ENCODE assay signal across 18 mouse cellular contexts in the genomic region with DNA sequence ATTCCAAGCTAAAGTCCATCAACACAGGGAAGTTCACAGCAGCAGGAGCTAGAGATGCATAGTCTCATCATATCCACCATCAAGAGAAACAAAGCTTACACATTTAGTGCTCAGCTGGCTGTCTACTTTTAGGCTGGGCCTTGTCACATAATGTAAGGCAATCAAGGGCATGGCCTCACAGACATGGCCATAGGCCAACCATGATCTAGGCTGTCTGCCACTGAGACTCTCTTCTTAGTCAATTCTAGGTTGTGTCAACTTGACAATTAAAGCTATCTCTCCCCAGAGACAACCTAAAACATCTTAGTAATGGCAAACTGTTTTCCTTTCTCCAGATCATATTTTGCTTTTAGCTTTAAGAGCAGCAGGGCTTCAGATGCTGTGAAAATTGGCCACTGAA.
DNase-seq lines count a peak whose midpoint lies in the region; ATAC-seq and TF ChIP-seq lines count a peak whose summit lies in the region.
"Had no signal": no experiment of that assay in that cellular context is flagged by ENCODE, and none has a peak within 500 bp of the region (broad histone marks: within the 10 kb centered on the region; RNA-seq: fewer than 3 reads in every experiment).

No protein-coding gene starts in this region.

- H3K27me3 ChIP-seq in heart, adult 2 months (ENCODE audit: control insufficient read depth, insufficient read depth, low read length): no peaks in the 10 kb centered on the region
- no peaks in the 10 kb centered on the region for H3K27me3 ChIP-seq in heart, embryonic 12.5 days (replicated peaks)
- H3K27me3 ChIP-seq: embryonic facial prominence, embryonic 15.5 days; hindbrain, embryonic 12.5 days; kidney, embryonic 15.5 days; limb, embryonic 12.5 days; neural tube, embryonic 13.5 days had no signal

- ATAC-seq in heart, embryonic 12.5 days (ENCODE audit: insufficient number of reproducible peaks, low FRiP score): no peak

- no peak for TF ChIP-seq CTCF in heart, adult 2 months (IDR thresholded peaks at IDR 0.05)
- no peak for TF ChIP-seq CTCF in layer of hippocampus, adult 2 months (conservative IDR thresholded peaks at IDR 0.05)

- no peaks in the 10 kb centered on the region for H3K9me3 ChIP-seq in heart, embryonic 12.5 days (replicated peaks)
- H3K9me3 ChIP-seq: embryonic facial prominence, embryonic 15.5 days; forebrain, embryonic 10.5 days; hindbrain, embryonic 12.5 days; kidney, embryonic 15.5 days; limb, embryonic 12.5 days; neural tube, embryonic 13.5 days had no signal

- peaks cover 6% of the 10 kb centered on the region for H3K36me3 ChIP-seq in heart, adult 2 months (ENCODE audit: control insufficient read depth, insufficient read depth, low read length)
- H3K36me3 ChIP-seq in heart, embryonic 12.5 days: no peaks in the 10 kb centered on the region
- H3K36me3 ChIP-seq: embryonic facial prominence, embryonic 15.5 days; forebrain, embryonic 10.5 days; hindbrain, embryonic 12.5 days; kidney, embryonic 15.5 days; limb, embryonic 12.5 days; neural tube, embryonic 13.5 days had no signal

- peak; percentile 59 to 67 for DNase-seq in heart, adult 2 months
- DNase-seq in adipocyte (ENCODE audit: low spot score): peak; percentile 91
- peak; percentile 71 for DNase-seq in adrenal gland, postnatal 14 days
- DNase-seq in heart, adult 9 months (ENCODE audit: low spot score in 2 of 2): peak; percentile 34 to 52
- no peak for DNase-seq in layer of hippocampus, adult 2 months (ENCODE audit: low spot score in 2 of 2)
- no peak for DNase-seq in frontal cortex, postnatal 14 days (ENCODE audit: low spot score in 2 of 2)
- DNase-seq: cerebellum, adult 9-10 months; thymus, postnatal 14 days had no signal

- peak overlapping the region; percentile 12; the same call in 1 of the 2 replicates for H3K27ac ChIP-seq in heart, adult 2 months
- no peak overlapping the region for H3K27ac ChIP-seq in heart, embryonic 12.5 days (ENCODE audit: poor library complexity, severe bottlenecking)
- H3K27ac ChIP-seq in layer of hippocampus, adult 2 months: no peak overlapping the region
- H3K27ac ChIP-seq: embryonic facial prominence, embryonic 15.5 days; forebrain, embryonic 10.5 days; hindbrain, embryonic 12.5 days; left cerebral cortex, adult 2 months; limb, embryonic 12.5 days; liver, embryonic 14.5 days; neural tube, embryonic 13.5 days had no signal

- peaks cover 16% of the 10 kb centered on the region for H3K4me1 ChIP-seq in heart, adult 2 months (ENCODE audit: control insufficient read depth, insufficient read depth, low read length)
- H3K4me1 ChIP-seq in heart, embryonic 12.5 days (replicated peaks): peaks cover 16% of the 10 kb centered on the region

- no peak overlapping the region for H3K9ac ChIP-seq in heart, adult 2 months (ENCODE audit: low read depth, low read length)
- H3K9ac ChIP-seq in heart, embryonic 12.5 days: no peak overlapping the region
- H3K9ac ChIP-seq: embryonic facial prominence, embryonic 15.5 days; hindbrain, embryonic 12.5 days; kidney, embryonic 15.5 days; limb, embryonic 12.5 days; liver, embryonic 14.5 days; neural tube, embryonic 13.5 days had no signal

- H3K4me2 ChIP-seq in heart, embryonic 12.5 days: no peak overlapping the region
- H3K4me2 ChIP-seq: embryonic facial prominence, embryonic 15.5 days; hindbrain, embryonic 12.5 days; kidney, embryonic 15.5 days; limb, embryonic 12.5 days; midbrain, embryonic 11.5 days; neural tube, embryonic 13.5 days had no signal

- no peak for TF ChIP-seq EP300 in heart, adult 2 months (IDR thresholded peaks at IDR 0.05; ENCODE audit: insufficient read depth, low read depth, low read length)

- H3K4me3 ChIP-seq in heart, adult 2 months: no peak overlapping the region
- no peak overlapping the region for H3K4me3 ChIP-seq in heart, embryonic 12.5 days
- no peak overlapping the region for H3K4me3 ChIP-seq in layer of hippocampus, adult 2 months
- H3K4me3 ChIP-seq: embryonic facial prominence, embryonic 15.5 days; forebrain, embryonic 10.5 days; hindbrain, embryonic 12.5 days; kidney, embryonic 15.5 days; left cerebral cortex, adult 2 months; limb, embryonic 12.5 days; neural tube, embryonic 13.5 days had no signal

- intact Hi-C loops in heart, adult 2 months (cut with DNase I): no loop called here

- no peak for TF ChIP-seq POLR2A in heart, adult 2 months (IDR thresholded peaks at IDR 0.05; ENCODE audit: insufficient read depth, low read depth, low read length)

- no peaks in the 10 kb centered on the region for H3K79me2 ChIP-seq in heart, adult 2 months (replicated peaks; ENCODE audit: control insufficient read depth, insufficient read depth, low read length)

Comparison
In these comparisons a context has a peak if more than half of its experiments do, and no peak if none do; other contexts are left out.
1. DNase-seq: peak in heart, adult 2 months (2 of 2), adipocyte (single experiment), adrenal gland, postnatal 14 days (single experiment) and heart, adult 9 months (2 of 2); none in layer of hippocampus, adult 2 months (0 of 2) and frontal cortex, postnatal 14 days (0 of 2).